In the genomic region with DNA sequence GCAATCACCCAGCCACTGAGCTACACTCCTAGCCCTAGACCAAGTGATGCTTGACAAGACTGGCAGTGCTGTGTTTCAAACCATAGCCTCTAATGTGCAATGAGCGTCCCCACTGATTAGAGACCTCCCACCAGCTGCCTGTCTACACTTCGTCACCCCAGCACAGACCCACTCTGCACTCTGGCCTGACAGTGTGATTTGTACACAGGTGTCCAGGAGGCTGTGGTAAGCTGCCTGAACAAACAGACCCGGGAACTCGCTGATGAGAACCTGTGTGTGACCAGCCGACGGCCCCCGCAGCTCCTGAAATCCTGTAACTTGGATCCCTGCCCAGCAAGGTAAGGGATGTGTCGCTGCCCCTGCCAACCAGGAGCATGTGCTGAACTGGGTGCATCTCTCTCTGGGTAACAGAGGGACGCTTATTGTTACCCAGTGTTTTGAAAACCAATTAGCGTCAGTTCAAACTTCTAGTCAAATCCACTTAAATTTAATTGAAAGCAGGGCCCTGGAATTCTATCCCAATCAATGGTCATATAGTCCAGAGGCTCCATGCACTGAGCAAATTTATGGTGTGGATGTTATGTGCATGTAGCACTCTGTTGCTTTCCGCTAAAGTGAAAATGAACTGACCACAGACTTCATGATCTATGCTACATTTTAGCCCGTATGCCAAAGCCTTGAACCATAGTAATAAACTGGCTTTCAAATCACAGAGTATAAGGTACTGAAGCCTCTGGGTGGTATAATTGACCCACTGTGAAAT, we compare ENCODE assay signal across 13 mouse cellular contexts.
DNase-seq lines count a peak whose midpoint lies in the region; ATAC-seq lines count a peak whose summit lies in the region.
"Had no signal": no experiment of that assay in that cellular context is flagged by ENCODE, and none has a peak within 500 bp of the region (broad histone marks: within the 10 kb centered on the region; RNA-seq: fewer than 3 reads in every experiment).

No protein-coding gene starts in this region.

- H3K4me2 ChIP-seq in forebrain, embryonic 12.5 days, result no peak overlapping the region
- H3K4me2 ChIP-seq in forebrain, embryonic 16.5 days (ENCODE audit: low read length), result no peak overlapping the region
- no peak overlapping the region for H3K4me2 ChIP-seq in liver, embryonic 11.5 days
- H3K4me2 ChIP-seq: embryonic facial prominence, embryonic 15.5 days had no signal

- ATAC-seq in forebrain, embryonic 12.5 days (ENCODE audit: low FRiP score), result peak; percentile 14; the same call in 1 of the 2 replicates
- ATAC-seq in forebrain, embryonic 16.5 days, result no peak
- ATAC-seq in liver, embryonic 11.5 days (replicated peaks; ENCODE audit: low FRiP score), result no peak
- ATAC-seq in erythroid progenitor cell, adult 5-6 weeks (replicated peaks; ENCODE audit: low FRiP score, poor library complexity, severe bottlenecking), result 0 out of 2 replicates have a peak, but pooled peaks have one; percentile 25
- no peak for ATAC-seq in frontal cortex, adult (ENCODE audit: low TSS enrichment)
- ATAC-seq: hindbrain, embryonic 16.5 days had no signal

- 58% methylated on average over 12 of the region's 12 CpGs for WGBS in forebrain, embryonic 12.5 days
- 54% methylated on average over 12 of the region's 12 CpGs for WGBS in forebrain, embryonic 16.5 days
- WGBS in liver, embryonic 11.5 days, result 71% methylated on average over 12 of the region's 12 CpGs

- H3K36me3 ChIP-seq in forebrain, embryonic 12.5 days (replicated peaks), result no peaks in the 10 kb centered on the region
- no peaks in the 10 kb centered on the region for H3K36me3 ChIP-seq in forebrain, embryonic 16.5 days (ENCODE audit: control insufficient read depth, insufficient read depth)
- no peaks in the 10 kb centered on the region for H3K36me3 ChIP-seq in liver, embryonic 11.5 days (ENCODE audit: control insufficient read depth, insufficient read depth, low read length)
- H3K36me3 ChIP-seq: embryonic facial prominence, embryonic 15.5 days had no signal

- H3K27ac ChIP-seq in forebrain, embryonic 12.5 days, result no peak overlapping the region
- no peak overlapping the region for H3K27ac ChIP-seq in forebrain, embryonic 16.5 days (ENCODE audit: low read length)
- no peak overlapping the region for H3K27ac ChIP-seq in liver, embryonic 11.5 days (ENCODE audit: low read depth, low read length)
- H3K27ac ChIP-seq: embryonic facial prominence, embryonic 15.5 days had no signal

- no peaks in the 10 kb centered on the region for H3K27me3 ChIP-seq in forebrain, embryonic 12.5 days
- H3K27me3 ChIP-seq in forebrain, embryonic 16.5 days (replicated peaks; ENCODE audit: control insufficient read depth, insufficient read depth, low read length), result no peaks in the 10 kb centered on the region
- H3K27me3 ChIP-seq in liver, embryonic 11.5 days (replicated peaks; ENCODE audit: control insufficient read depth, insufficient read depth, low read length), result no peaks in the 10 kb centered on the region
- H3K27me3 ChIP-seq: embryonic facial prominence, embryonic 15.5 days; megakaryocyte, embryonic 14.5 days had no signal

- H3K9me3 ChIP-seq in forebrain, embryonic 12.5 days, result no peaks in the 10 kb centered on the region
- no peaks in the 10 kb centered on the region for H3K9me3 ChIP-seq in forebrain, embryonic 16.5 days (ENCODE audit: control insufficient read depth, low read length)
- H3K9me3 ChIP-seq in liver, embryonic 11.5 days (ENCODE audit: control insufficient read depth, low read length), result no peaks in the 10 kb centered on the region
- H3K9me3 ChIP-seq: embryonic facial prominence, embryonic 15.5 days had no signal

- peak; percentile 12 for DNase-seq in liver
- DNase-seq in liver, embryonic 11.5 days (ENCODE audit: low spot score), result no peak
- peak; percentile 80 for DNase-seq in retina, postnatal 1 day
- DNase-seq: cerebellum, adult 11 months; heart, postnatal 10 days; kidney, adult 9 months had no signal

- H3K4me1 ChIP-seq in forebrain, embryonic 12.5 days, result peaks cover 6% of the 10 kb centered on the region; the same call in 1 of the 2 replicates
- no peaks in the 10 kb centered on the region for H3K4me1 ChIP-seq in forebrain, embryonic 16.5 days (replicated peaks; ENCODE audit: control insufficient read depth, insufficient read depth, low read length)
- no peaks in the 10 kb centered on the region for H3K4me1 ChIP-seq in liver, embryonic 11.5 days (replicated peaks; ENCODE audit: control insufficient read depth, insufficient read depth, low read length)
- H3K4me1 ChIP-seq: megakaryocyte, embryonic 14.5 days had no signal

- H3K4me3 ChIP-seq in forebrain, embryonic 12.5 days (replicated peaks), result no peak overlapping the region
- no peak overlapping the region for H3K4me3 ChIP-seq in forebrain, embryonic 16.5 days (replicated peaks; ENCODE audit: low read length)
- H3K4me3 ChIP-seq in liver, embryonic 11.5 days (ENCODE audit: low read depth, low read length), result no peak overlapping the region
- H3K4me3 ChIP-seq: embryonic facial prominence, embryonic 15.5 days; megakaryocyte, embryonic 14.5 days had no signal

- no peak overlapping the region for H3K9ac ChIP-seq in forebrain, embryonic 12.5 days
- no peak overlapping the region for H3K9ac ChIP-seq in forebrain, embryonic 16.5 days (replicated peaks; ENCODE audit: low read depth, low read length)
- no peak overlapping the region for H3K9ac ChIP-seq in liver, embryonic 11.5 days (ENCODE audit: low read depth, low read length)
- H3K9ac ChIP-seq: embryonic facial prominence, embryonic 15.5 days had no signal

Comparison
In these comparisons a context has a peak if more than half of its experiments do, and no peak if none do; other contexts are left out.
1. ATAC-seq: peak in forebrain, embryonic 12.5 days (single experiment) and erythroid progenitor cell, adult 5-6 weeks (single experiment); none in forebrain, embryonic 16.5 days (single experiment), liver, embryonic 11.5 days (single experiment) and frontal cortex, adult (single experiment).